Mouse (Mus musculus): ENCODE measurements at regions not wholly inside any gene's neighbourhood (a gene's known extent, or its start where the extent isn't known, plus 50 kb on each side); places are given as distances from the start of the nearest gene placed in this dataset.

DNA sequence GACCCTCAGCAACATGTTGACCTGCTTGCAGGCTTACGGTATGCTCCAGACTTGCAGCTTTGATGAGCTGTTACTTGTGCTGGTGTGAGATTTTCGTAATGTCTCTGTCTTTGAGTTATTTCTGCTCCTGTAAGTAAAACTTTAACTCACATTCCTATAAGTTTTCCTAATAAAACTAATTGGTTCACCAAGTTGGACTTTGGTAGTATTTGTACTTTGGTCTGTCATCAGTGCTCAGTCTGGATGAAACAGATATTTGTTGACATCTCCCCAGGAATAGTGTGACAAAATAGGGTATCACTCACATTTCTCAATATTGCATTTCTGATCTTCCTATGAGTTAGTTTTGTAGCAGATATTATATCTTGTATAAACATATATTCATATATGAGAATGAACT lies 313.3 kb downstream of the Zfp619 start:
- 86% methylated on average over 2 of the region's 2 CpGs for WGBS

DNA sequence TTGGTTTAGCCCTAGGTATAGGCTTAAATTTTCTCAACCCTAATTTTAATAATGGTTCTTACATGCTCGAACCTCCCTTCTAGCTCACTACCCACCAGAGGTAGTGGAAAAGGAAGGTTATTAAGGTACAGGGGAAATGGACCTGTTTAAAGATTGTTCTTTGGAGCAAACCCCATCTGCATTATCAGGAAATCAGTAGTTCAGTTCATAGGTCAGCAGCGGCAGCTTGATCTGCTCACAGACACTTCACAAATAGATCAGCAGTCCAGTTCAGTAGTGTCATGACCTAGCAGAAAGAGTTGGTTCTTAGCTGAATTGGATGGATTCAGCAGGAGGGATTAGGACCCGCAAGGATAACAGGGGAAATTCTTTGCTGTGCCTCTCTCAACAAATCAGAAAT lies 324.4 kb downstream of the Zfp619 start:
- Histone ChIP-seq H3K4me3 (no peak overlapping the region), H3K4me2 (no peak overlapping the region), H3K9ac (no peak overlapping the region), H3K36me3 (no peaks in the 10 kb centered on the region), H3K4me1 (no peaks in the 10 kb centered on the region), H3K27me3 (no peaks in the 10 kb centered on the region), H3K9me3 (no peaks in the 10 kb centered on the region), H3K27ac (no peak overlapping the region)
- 77% methylated on average over 3 of the region's 3 CpGs for WGBS
- ATAC-seq (ENCODE audit: insufficient number of reproducible peaks, low FRiP score, low TSS enrichment, low read depth) = no peak

More for the DNA sequence above, 313.3 kb downstream of the Zfp619 start:
- Histone ChIP-seq H3K4me1 (no peaks in the 10 kb centered on the region), H3K4me2 (no peak overlapping the region), H3K4me3 (no peak overlapping the region), H3K27me3 (no peaks in the 10 kb centered on the region), H3K9ac (no peak overlapping the region), H3K36me3 (no peaks in the 10 kb centered on the region), H3K27ac (no peak overlapping the region), H3K9me3 (no peaks in the 10 kb centered on the region)
- no peak for ATAC-seq (ENCODE audit: insufficient number of reproducible peaks, low FRiP score, low TSS enrichment, low read depth)

DNA sequence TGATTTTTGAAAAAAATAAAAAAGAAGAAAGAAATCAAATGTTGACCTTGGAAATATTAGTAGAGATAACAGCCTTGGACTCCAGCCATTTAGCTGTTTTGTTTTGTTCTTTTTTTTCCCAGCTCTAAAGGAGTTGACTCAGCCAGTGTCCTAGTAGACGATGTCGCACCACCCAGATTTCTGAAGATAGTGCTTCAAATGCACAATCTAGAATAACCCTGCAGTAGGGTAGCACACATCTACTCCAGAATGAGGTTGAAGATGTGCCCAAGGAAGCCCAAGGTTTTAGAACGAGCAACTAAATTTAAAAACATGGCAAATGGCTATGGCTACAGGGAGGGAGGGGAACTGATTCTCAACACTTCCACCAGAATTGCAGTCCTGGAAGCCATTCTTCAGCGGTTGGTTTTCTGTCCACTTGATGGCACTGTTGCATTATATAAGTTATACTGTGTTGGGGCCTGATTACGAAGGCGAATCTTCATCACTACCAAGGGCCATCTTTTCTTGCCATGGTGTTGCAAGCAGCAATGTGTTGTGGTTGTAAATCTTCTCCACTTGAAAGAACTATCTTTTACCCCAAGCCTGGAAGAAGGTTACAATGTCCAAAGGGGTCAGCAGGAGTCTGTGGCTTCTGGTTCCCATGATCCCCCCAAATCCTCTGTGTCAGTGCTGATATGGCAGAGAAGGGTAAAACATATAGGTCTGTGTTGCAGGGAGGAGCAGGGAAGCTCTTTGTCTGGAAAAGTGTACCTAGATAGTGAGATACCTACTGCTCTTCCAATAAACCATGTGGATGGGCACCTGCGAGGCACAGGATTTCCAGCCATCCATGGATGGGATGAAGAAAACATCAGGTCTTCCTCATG lies 330.6 kb downstream of the Zfp619 start:
- H3K36me3 ChIP-seq = no peaks in the 10 kb centered on the region
- no peak overlapping the region for H3K4me3 ChIP-seq
- H3K4me2 ChIP-seq = no peak overlapping the region
- no peak overlapping the region for H3K27ac ChIP-seq
- 49% methylated on average over 7 of the region's 7 CpGs for WGBS
- no peak overlapping the region for H3K9ac ChIP-seq
- no peaks in the 10 kb centered on the region for H3K4me1 ChIP-seq
- H3K27me3 ChIP-seq = no peaks in the 10 kb centered on the region
- ATAC-seq (ENCODE audit: insufficient number of reproducible peaks, low FRiP score, low TSS enrichment, low read depth) = no peak
- H3K9me3 ChIP-seq = no peaks in the 10 kb centered on the region

DNA sequence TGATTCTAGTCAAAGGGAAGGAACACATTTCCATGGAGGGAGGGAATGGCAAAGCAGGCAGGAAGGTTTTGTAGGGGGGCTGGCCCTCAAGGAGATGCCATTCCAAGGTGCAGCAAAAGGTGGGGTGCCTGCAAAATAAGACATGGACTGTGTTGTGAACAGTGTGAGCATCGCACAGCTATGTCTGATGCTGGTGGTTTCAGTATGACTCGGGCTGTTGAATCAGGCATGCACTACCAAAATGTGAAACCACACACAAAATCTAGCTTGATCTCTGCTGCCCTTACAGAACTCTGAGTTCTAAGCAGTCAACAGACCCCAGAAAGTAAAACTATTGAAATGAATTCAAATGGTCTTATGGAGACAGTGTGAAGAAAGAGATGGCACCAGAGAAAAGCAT lies 339.7 kb downstream of the Zfp619 start:
- H3K4me1 ChIP-seq = no peaks in the 10 kb centered on the region
- no peak overlapping the region for H3K4me2 ChIP-seq
- H3K27me3 ChIP-seq = no peaks in the 10 kb centered on the region
- no peaks in the 10 kb centered on the region for H3K36me3 ChIP-seq
- H3K27ac ChIP-seq = no peak overlapping the region
- ATAC-seq (ENCODE audit: insufficient number of reproducible peaks, low FRiP score, low TSS enrichment, low read depth) = no peak
- 88% methylated on average over 2 of the region's 2 CpGs for WGBS
- H3K9me3 ChIP-seq = no peaks in the 10 kb centered on the region
- no peak overlapping the region for H3K9ac ChIP-seq
- H3K4me3 ChIP-seq = no peak overlapping the region

DNA sequence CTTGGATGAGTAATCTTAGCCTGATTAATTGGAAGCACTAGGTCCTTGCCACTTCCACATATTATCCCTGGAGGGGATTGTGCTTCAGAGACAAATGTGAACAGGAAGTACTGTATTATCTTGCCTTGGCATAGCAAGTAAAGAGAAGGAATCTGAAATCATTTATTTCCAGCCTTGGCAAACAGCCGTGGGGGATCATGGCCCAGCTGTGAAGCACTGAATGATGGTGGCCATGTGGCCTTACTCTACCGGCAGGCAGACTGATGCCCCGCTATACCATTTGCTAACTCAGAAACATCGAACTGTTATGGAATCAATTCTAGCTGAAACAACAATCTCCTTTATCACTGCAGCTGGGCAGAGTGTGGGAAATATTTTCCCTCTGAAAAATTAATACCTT lies 345.3 kb downstream of the Zfp619 start:
- no peaks in the 10 kb centered on the region for H3K36me3 ChIP-seq
- H3K27ac ChIP-seq = no peak overlapping the region
- H3K9ac ChIP-seq = no peak overlapping the region
- 51% methylated on average over 4 of the region's 4 CpGs for WGBS
- no peaks in the 10 kb centered on the region for H3K27me3 ChIP-seq
- H3K4me3 ChIP-seq = no peak overlapping the region
- no peaks in the 10 kb centered on the region for H3K9me3 ChIP-seq
- H3K4me2 ChIP-seq = no peak overlapping the region
- ATAC-seq (ENCODE audit: insufficient number of reproducible peaks, low FRiP score, low TSS enrichment, low read depth) = no peak
- no peaks in the 10 kb centered on the region for H3K4me1 ChIP-seq

DNA sequence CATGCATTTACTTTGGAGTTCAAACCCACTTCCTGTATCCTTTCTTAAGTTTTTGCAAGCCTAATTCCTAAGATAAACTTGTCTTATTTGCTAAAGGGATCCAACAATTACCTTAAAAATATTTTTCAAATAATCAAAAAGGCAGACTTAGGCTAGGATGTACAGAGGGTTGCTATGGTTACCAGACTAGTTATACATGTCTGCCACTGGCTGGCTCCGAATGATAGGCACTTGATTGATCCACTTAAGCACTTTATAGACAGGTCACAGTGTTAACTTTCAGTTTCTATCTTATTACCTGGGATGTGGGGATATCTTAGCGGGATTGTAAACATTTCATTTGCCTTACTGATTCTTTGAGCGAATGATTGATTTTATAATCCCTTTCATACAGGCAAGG lies 346.6 kb downstream of the Zfp619 start:
- H3K9ac ChIP-seq = no peak overlapping the region
- no peak overlapping the region for H3K27ac ChIP-seq
- H3K9me3 ChIP-seq = no peaks in the 10 kb centered on the region
- H3K4me1 ChIP-seq = no peaks in the 10 kb centered on the region
- no peaks in the 10 kb centered on the region for H3K27me3 ChIP-seq
- no peak for ATAC-seq (ENCODE audit: insufficient number of reproducible peaks, low FRiP score, low TSS enrichment, low read depth)
- no peak overlapping the region for H3K4me3 ChIP-seq
- no peak overlapping the region for H3K4me2 ChIP-seq
- WGBS = 73% methylated on average over 3 of the region's 3 CpGs
- no peaks in the 10 kb centered on the region for H3K36me3 ChIP-seq

DNA sequence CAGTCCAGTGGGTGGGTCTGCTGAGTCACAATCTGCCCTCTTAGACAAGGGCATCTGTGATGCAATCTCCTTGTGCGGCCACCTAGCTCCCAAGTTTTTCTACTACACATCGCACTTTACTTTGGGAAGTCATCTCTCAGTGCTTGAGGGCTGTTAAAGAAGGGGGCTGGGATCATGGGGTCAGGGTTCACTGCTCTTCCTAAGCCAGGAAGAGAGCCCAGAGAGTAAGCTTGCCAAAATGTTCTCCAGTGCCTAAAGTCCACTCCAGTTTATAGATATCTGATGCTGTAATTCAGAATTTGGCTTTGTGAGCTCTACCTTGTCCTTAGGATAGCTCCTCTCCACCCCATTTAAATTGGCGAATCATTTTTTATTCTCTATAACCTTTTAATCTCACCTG lies 347.2 kb downstream of the Zfp619 start:
- Histone ChIP-seq H3K4me3 (no peak overlapping the region), H3K9ac (no peak overlapping the region), H3K36me3 (no peaks in the 10 kb centered on the region), H3K27ac (no peak overlapping the region), H3K4me1 (no peaks in the 10 kb centered on the region), H3K4me2 (no peak overlapping the region), H3K9me3 (no peaks in the 10 kb centered on the region), H3K27me3 (no peaks in the 10 kb centered on the region)
- 86% methylated on average over 3 of the region's 3 CpGs for WGBS
- ATAC-seq (ENCODE audit: insufficient number of reproducible peaks, low FRiP score, low TSS enrichment, low read depth) = no peak

DNA sequence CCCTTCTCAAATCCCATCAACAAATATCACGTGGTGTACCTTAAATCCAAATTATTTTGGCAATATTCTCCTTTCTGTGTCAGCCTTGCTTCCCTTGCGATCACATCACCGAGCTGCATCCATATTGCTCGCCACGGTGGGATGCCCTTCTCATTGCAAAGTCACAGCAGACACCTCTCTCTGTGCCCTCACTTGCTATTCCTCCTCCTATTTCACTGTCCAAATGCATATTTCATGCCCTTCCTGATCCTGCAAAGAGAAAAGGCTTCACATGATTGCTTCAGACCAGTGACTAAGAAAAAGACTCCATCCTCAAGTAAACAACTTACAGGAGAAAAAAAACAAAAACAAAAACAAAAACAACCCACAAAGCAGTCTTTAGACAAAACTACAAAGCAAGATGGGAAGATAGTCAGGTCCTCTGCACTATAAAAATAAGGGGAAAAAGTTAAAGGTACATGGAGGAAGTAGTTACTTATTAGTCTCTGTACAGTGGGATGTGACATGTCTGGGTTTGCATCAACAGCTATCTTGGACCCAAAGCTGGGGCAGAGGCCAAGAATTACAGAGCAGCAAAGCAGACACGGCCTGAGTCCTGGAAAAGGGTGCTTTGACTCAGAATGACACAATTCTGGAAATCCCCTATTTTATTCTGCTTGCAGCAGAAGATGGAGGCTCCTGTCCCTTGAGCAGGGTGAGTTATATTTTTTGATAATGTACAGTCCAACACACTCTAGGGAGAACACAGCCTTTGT lies 349.3 kb downstream of the Zfp619 start:
- no peak for ATAC-seq (ENCODE audit: insufficient number of reproducible peaks, low FRiP score, low TSS enrichment, low read depth)
- 78% methylated on average over 6 of the region's 6 CpGs for whole genome bisulfite sequencing

DNA sequence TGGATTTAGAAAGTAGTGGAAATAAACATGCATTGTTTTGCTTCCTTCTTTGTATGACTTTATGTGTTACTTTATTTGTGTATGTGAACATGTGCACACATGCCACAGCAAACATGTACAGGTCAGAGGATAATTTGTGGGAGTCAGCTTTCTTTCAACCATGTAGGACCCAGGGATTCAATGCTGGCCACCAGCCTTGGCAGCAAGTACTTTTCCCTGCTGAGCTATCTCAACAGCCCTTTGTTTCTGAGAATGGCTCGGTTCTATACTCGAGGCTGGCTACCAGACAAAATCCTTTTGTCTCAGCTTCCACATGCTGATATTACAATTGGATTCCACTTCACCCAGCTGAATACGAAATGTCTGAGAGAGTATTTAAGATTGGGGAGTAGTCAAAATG lies 349.9 kb downstream of the Zfp619 start:
- ATAC-seq (ENCODE audit: insufficient number of reproducible peaks, low FRiP score, low TSS enrichment, low read depth) = no peak
- H3K4me1 ChIP-seq = no peaks in the 10 kb centered on the region
- 53% methylated on average over 3 of the region's 3 CpGs for WGBS

More for the DNA sequence above, 349.3 kb downstream of the Zfp619 start:
- Histone ChIP-seq H3K4me1 (no peaks in the 10 kb centered on the region), H3K27ac (no peak overlapping the region), H3K27me3 (no peaks in the 10 kb centered on the region), H3K4me3 (no peak overlapping the region), H3K36me3 (no peaks in the 10 kb centered on the region), H3K4me2 (no peak overlapping the region), H3K9me3 (no peaks in the 10 kb centered on the region), H3K9ac (no peak overlapping the region)

DNA sequence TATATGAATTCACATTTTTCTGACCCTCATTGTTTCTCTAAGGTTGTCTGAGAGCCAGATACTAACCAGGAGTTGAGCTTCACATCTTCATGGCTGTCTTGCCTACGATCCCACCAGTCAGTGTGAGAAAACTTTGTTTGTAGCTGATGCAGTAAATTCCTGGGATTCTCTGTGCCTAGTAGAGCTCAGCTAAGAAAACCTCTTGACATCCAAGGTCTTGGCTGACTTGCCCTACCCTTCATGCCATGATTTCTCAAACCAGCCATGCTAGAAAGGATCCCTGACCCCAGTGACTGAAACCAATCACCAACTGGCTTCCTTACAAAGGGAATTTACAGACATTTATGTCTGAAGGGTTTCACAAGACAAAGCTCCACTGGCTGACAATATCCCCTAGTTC lies 364.5 kb downstream of the Zfp619 start:
- Histone ChIP-seq H3K27ac (no peak overlapping the region), H3K4me1 (no peaks in the 10 kb centered on the region), H3K4me3 (no peak overlapping the region), H3K4me2 (no peak overlapping the region), H3K9ac (no peak overlapping the region), H3K9me3 (no peaks in the 10 kb centered on the region), H3K36me3 (no peaks in the 10 kb centered on the region), H3K27me3 (no peaks in the 10 kb centered on the region)
- WGBS = 47% methylated on average over 1 of the region's 1 CpGs
- no peak for ATAC-seq (ENCODE audit: insufficient number of reproducible peaks, low FRiP score, low TSS enrichment, low read depth)

More for the DNA sequence above, 349.9 kb downstream of the Zfp619 start:
- no peak overlapping the region for H3K4me2 ChIP-seq
- no peak overlapping the region for H3K9ac ChIP-seq
- no peak overlapping the region for H3K4me3 ChIP-seq
- H3K9me3 ChIP-seq = no peaks in the 10 kb centered on the region
- no peak overlapping the region for H3K27ac ChIP-seq
- H3K36me3 ChIP-seq = no peaks in the 10 kb centered on the region
- no peaks in the 10 kb centered on the region for H3K27me3 ChIP-seq

DNA sequence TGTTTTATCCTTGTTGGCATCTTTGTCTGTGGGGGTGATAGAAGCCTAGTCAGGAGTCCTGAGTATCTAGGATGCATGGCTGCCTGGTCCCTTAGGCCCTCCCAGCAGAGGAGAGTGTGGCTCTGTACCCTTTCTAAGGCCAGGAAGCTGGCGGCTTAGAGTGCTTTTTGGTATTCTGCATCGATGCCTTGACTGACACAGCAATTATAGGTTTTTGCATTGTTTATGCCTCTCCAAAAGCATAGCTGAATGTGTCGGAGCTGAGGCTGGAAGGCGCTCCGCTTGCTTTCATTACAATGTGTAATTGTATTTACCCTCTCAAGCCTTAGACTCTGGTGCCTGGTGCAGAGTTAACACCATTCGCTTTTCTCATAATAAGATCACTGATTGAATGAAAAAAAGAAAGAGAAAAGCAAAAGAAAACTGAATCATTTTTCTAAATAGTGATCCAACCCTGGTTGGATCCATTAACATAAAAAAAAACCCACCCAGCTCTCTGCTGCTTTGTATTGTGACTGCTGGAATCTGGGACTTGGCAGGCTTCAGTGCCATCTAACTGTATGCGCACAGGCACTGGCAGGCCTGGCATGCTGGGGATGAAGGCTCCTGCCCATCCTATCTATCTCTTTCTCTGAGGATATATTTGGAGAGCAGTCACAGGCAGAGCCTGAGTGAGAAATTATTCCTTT lies 376.8 kb downstream of the Zfp619 start:
- H3K4me2 ChIP-seq = no peak overlapping the region
- no peaks in the 10 kb centered on the region for H3K36me3 ChIP-seq
- no peak overlapping the region for H3K9ac ChIP-seq
- 85% methylated on average over 7 of the region's 7 CpGs for WGBS
- no peaks in the 10 kb centered on the region for H3K27me3 ChIP-seq
- no peak for ATAC-seq (ENCODE audit: insufficient number of reproducible peaks, low FRiP score, low TSS enrichment, low read depth)
- no peak overlapping the region for H3K27ac ChIP-seq
- no peaks in the 10 kb centered on the region for H3K9me3 ChIP-seq
- no peak overlapping the region for H3K4me3 ChIP-seq
- no peaks in the 10 kb centered on the region for H3K4me1 ChIP-seq

DNA sequence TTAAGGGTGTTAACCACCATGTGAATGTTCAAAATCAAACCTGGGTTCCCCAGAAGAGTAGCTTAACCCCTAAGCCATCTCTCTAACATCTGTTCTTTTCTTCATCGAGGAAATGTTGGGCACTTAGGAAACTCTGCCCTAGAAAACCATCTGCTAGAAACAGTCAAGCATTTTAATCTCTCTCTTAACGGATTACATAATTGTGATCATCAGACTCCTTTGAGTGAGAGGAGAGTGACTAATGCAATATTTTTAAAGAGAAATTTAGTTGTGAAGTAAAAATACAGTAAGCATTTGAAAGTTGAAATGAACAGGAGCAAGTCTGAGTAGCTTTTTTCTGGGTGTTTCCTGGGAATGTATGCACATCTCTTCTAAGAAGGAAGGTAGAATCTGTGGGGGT lies 379.4 kb downstream of the Zfp619 start:
- Histone ChIP-seq H3K9me3 (no peaks in the 10 kb centered on the region), H3K27ac (no peak overlapping the region), H3K9ac (no peak overlapping the region), H3K4me1 (no peaks in the 10 kb centered on the region), H3K36me3 (no peaks in the 10 kb centered on the region), H3K27me3 (no peaks in the 10 kb centered on the region), H3K4me2 (no peak overlapping the region), H3K4me3 (no peak overlapping the region)
- no peak for ATAC-seq (ENCODE audit: insufficient number of reproducible peaks, low FRiP score, low TSS enrichment, low read depth)
- WGBS = 64% methylated on average over 2 of the region's 2 CpGs

All from limb, embryonic 15.5 days (tissue).